Mouse (Mus musculus): Measurements from ENCODE around the gene Tpst1.

DNA sequence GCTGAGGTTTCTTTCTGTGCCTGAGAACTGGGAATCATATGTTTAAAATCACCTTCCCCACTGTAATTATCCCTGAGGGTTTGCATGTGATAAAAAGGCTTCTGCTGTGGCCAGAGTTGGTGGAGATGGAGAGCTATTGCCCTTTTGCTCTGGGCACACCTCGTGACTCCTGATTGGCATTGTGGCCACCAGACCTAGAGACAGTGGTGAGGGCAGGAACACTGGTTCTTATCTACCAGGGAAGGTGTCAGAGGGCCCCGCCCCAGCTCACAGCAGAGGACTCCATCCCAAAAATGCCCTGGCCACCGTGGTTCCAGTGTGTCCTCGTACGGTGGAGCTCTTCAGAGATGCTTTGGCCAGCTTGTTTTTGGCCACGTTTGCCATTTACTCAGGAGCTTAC, 20.2 kb upstream of the Tpst1 start:
- no peak for TF ChIP-seq POLR2A (IDR thresholded peaks at IDR 0.05; ENCODE audit: borderline replicate concordance, insufficient read depth, low read length)
- no peak for TF ChIP-seq CTCF (IDR thresholded peaks at IDR 0.05; ENCODE audit: borderline replicate concordance, insufficient read depth, low read depth, low read length)
